Mouse (Mus musculus): ENCODE data around the gene Tfip11.

GRCm38 (mm10) chr5:112300112-112300511 is 26.0 kb upstream of the Tfip11 start:
- no peak for TF ChIP-seq CTCF (IDR thresholded peaks at IDR 0.05; ENCODE audit: borderline replicate concordance, control insufficient read depth, extremely low read depth, insufficient read depth, low read length, poor library complexity)
- TF ChIP-seq POLR2A (IDR thresholded peaks at IDR 0.05; ENCODE audit: control insufficient read depth, extremely low read depth, insufficient read depth, low read length, poor library complexity): no peak

Data from thymus, adult 2 months (tissue).